Mouse (Mus musculus) neural tube, embryonic 12.5 days (tissue): ENCODE data around the gene Csnk1e. TPM values are rescaled to one million over a fixed set of nuclear protein-coding genes. Genes with fewer than 3 reads are reported as not detected.

Experiments used
- ATAC-seq: fragments of 200-750 bp; cut with Nextera tagmentation; 2 replicates; pipeline ENCODE4 v1.8.0; 2017; ENCODE audit warnings: low read depth, mild to moderate bottlenecking, moderate TSS enrichment, moderate library complexity; ENCODE audit not compliant: low FRiP score
- H3K27ac ChIP-seq: fragments of 300-500 bp; sonication (generic); 2 replicates; pipeline ENCODE4 v1.5.1; 2016
- H3K27me3 ChIP-seq: fragments of 300-500 bp; sonication (generic); replicated peaks from 2 replicates; pipeline ENCODE4 v1.6.1; 2016; ENCODE audit warnings: mild to moderate bottlenecking
- H3K36me3 ChIP-seq: fragments of 300-500 bp; sonication (generic); 2 replicates; pipeline ENCODE4 v1.6.1; 2016; ENCODE audit warnings: mild to moderate bottlenecking
- H3K4me1 ChIP-seq: fragments of 300-500 bp; sonication (generic); 2 replicates; pipeline ENCODE4 v1.6.1; 2016
- H3K4me2 ChIP-seq: fragments of 300-500 bp; sonication (generic); replicated peaks from 2 replicates; pipeline ENCODE4 v1.6.1; 2016; ENCODE audit warnings: mild to moderate bottlenecking
- H3K4me3 ChIP-seq: fragments of 300-500 bp; sonication (generic); 2 replicates; pipeline ENCODE4 v1.5.1; 2016
- H3K9ac ChIP-seq: fragments of 300-500 bp; sonication (generic); 2 replicates; pipeline ENCODE4 v1.6.1; 2016; ENCODE audit warnings: mild to moderate bottlenecking
- H3K9me3 ChIP-seq: fragments of 300-500 bp; sonication (generic); 2 replicates; pipeline ENCODE4 v1.6.1; 2016; ENCODE audit warnings: mild to moderate bottlenecking
- WGBS: fragments of 180-500 bp; shearing (Covaris S2); methylation state at CpG from one replicate; pipeline ENCODE4 v1.1.7; 2016; 5-methylcytosine and 5-hydroxymethylcytosine counted together
- polyA plus RNA-seq: library from polyadenylated mRNA; unstranded; fragments of >200 nt; fragmentation: Nextera tagmentation; extraction: Ambion mirVana; gene quantifications from 2 replicates; pipeline ENCODE4 v1.2.1, GENCODE M21; 2016

Gene Csnk1e
- polyA plus RNA-seq, 1 experiment from 2014 or later = 308 TPM

- peaks cover 99% of the 10 kb centered on the region for H3K36me3 ChIP-seq
- no peak for ATAC-seq
- H3K4me1 ChIP-seq = peaks cover 17% of the 10 kb centered on the region
- no peak overlapping the region for H3K4me2 ChIP-seq
- H3K4me3 ChIP-seq = no peak overlapping the region
- WGBS = 87% methylated on average over 7 of the region's 7 CpGs
- H3K27ac ChIP-seq = no peak overlapping the region
- H3K9me3 ChIP-seq = no peaks in the 10 kb centered on the region
- H3K9ac ChIP-seq = no peak overlapping the region
- no peaks in the 10 kb centered on the region for H3K27me3 ChIP-seq
Measured at GRCm38 (mm10) chr15:79431925-79432324, 23.4 kb downstream of the Csnk1e start.

- Histone ChIP-seq H3K36me3 (peaks cover 99% of the 10 kb centered on the region), H3K27ac (no peak overlapping the region), H3K4me2 (no peak overlapping the region), H3K27me3 (no peaks in the 10 kb centered on the region), H3K4me3 (no peak overlapping the region), H3K4me1 (0 out of 2 replicates have a peak, but pooled peaks cover 4% of the 10 kb centered on the region), H3K9me3 (no peaks in the 10 kb centered on the region), H3K9ac (no peak overlapping the region)
- no peak for ATAC-seq
- WGBS = 80% methylated on average over 10 of the region's 10 CpGs
Measured at GRCm38 (mm10) chr15:79430461-79431000, 24.8 kb downstream of the Csnk1e start.

GRCm38 (mm10) chr15:79429994-79430393 lies 25.4 kb downstream of the Csnk1e start:
- no peak overlapping the region for H3K4me2 ChIP-seq
- 0 out of 2 replicates have a peak, but pooled peaks cover 4% of the 10 kb centered on the region for H3K4me1 ChIP-seq
- H3K27ac ChIP-seq = no peak overlapping the region
- no peaks in the 10 kb centered on the region for H3K27me3 ChIP-seq
- H3K9ac ChIP-seq = no peak overlapping the region
- no peaks in the 10 kb centered on the region for H3K9me3 ChIP-seq
- peaks cover 99% of the 10 kb centered on the region for H3K36me3 ChIP-seq
- H3K4me3 ChIP-seq = no peak overlapping the region
- WGBS = 90% methylated on average over 8 of the region's 9 CpGs
- ATAC-seq = no peak

GRCm38 (mm10) chr15:79429527-79429926 lies 25.8 kb downstream of the Csnk1e start:
- H3K4me3 ChIP-seq = no peak overlapping the region
- H3K27ac ChIP-seq = no peak overlapping the region
- no peaks in the 10 kb centered on the region for H3K9me3 ChIP-seq
- ATAC-seq = no peak
- no peak overlapping the region for H3K9ac ChIP-seq
- H3K4me1 ChIP-seq = 0 out of 2 replicates have a peak, but pooled peaks cover 4% of the 10 kb centered on the region
- no peak overlapping the region for H3K4me2 ChIP-seq
- H3K36me3 ChIP-seq = peaks cover 99% of the 10 kb centered on the region
- no peaks in the 10 kb centered on the region for H3K27me3 ChIP-seq
- 91% methylated on average over 12 of the region's 12 CpGs for WGBS

- no peaks in the 10 kb centered on the region for H3K9me3 ChIP-seq
- no peak overlapping the region for H3K4me2 ChIP-seq
- H3K27ac ChIP-seq = no peak overlapping the region
- H3K9ac ChIP-seq = no peak overlapping the region
- no peaks in the 10 kb centered on the region for H3K27me3 ChIP-seq
- 75% methylated on average over 4 of the region's 4 CpGs for WGBS
- no peak overlapping the region for H3K4me3 ChIP-seq
- no peak for ATAC-seq
- 0 out of 2 replicates have a peak, but pooled peaks cover 4% of the 10 kb centered on the region for H3K4me1 ChIP-seq
- peaks cover 99% of the 10 kb centered on the region for H3K36me3 ChIP-seq
Measured at GRCm38 (mm10) chr15:79428616-79429015, 26.8 kb downstream of the Csnk1e start.

- WGBS = 92% methylated on average over 6 of the region's 6 CpGs
- H3K4me1 ChIP-seq = no peaks in the 10 kb centered on the region
- no peaks in the 10 kb centered on the region for H3K27me3 ChIP-seq
- H3K9me3 ChIP-seq = no peaks in the 10 kb centered on the region
- no peak overlapping the region for H3K9ac ChIP-seq
- no peak overlapping the region for H3K27ac ChIP-seq
- no peak overlapping the region for H3K4me3 ChIP-seq
- ATAC-seq = no peak
- H3K4me2 ChIP-seq = no peak overlapping the region
- peaks cover 100% of the 10 kb centered on the region for H3K36me3 ChIP-seq
Measured at GRCm38 (mm10) chr15:79427516-79427915, 27.9 kb downstream of the Csnk1e start.

GRCm38 (mm10) chr15:79425516-79425915 lies 29.9 kb downstream of the Csnk1e start:
- no peak for ATAC-seq
- no peak overlapping the region for H3K9ac ChIP-seq
- no peaks in the 10 kb centered on the region for H3K27me3 ChIP-seq
- no peak overlapping the region for H3K4me3 ChIP-seq
- H3K36me3 ChIP-seq = peaks cover 100% of the 10 kb centered on the region
- no peaks in the 10 kb centered on the region for H3K9me3 ChIP-seq
- H3K4me1 ChIP-seq = no peaks in the 10 kb centered on the region
- H3K27ac ChIP-seq = no peak overlapping the region
- 87% methylated on average over 11 of the region's 11 CpGs for WGBS
- no peak overlapping the region for H3K4me2 ChIP-seq

- no peak for ATAC-seq
- Histone ChIP-seq H3K4me2 (no peak overlapping the region), H3K36me3 (peaks cover 100% of the 10 kb centered on the region), H3K27me3 (no peaks in the 10 kb centered on the region), H3K4me1 (no peaks in the 10 kb centered on the region), H3K4me3 (no peak overlapping the region), H3K9ac (no peak overlapping the region), H3K27ac (no peak overlapping the region), H3K9me3 (no peaks in the 10 kb centered on the region)
- 96% methylated on average over 17 of the region's 17 CpGs for WGBS
Measured at GRCm38 (mm10) chr15:79424602-79425001, 30.8 kb downstream of the Csnk1e start.

- no peaks in the 10 kb centered on the region for H3K27me3 ChIP-seq
- no peaks in the 10 kb centered on the region for H3K4me1 ChIP-seq
- no peak overlapping the region for H3K27ac ChIP-seq
- H3K36me3 ChIP-seq = peaks cover 97% of the 10 kb centered on the region
- H3K9ac ChIP-seq = no peak overlapping the region
- no peak overlapping the region for H3K4me3 ChIP-seq
- WGBS = 96% methylated on average over 6 of the region's 6 CpGs
- no peak overlapping the region for H3K4me2 ChIP-seq
- ATAC-seq = no peak
- H3K9me3 ChIP-seq = no peaks in the 10 kb centered on the region
Measured at GRCm38 (mm10) chr15:79422715-79423243, 32.6 kb downstream of the Csnk1e start.

GRCm38 (mm10) chr15:79418677-79419076 lies 36.7 kb downstream of the Csnk1e start:
- no peak overlapping the region for H3K4me2 ChIP-seq
- H3K9ac ChIP-seq = no peak overlapping the region
- H3K4me3 ChIP-seq = no peak overlapping the region
- H3K27ac ChIP-seq = no peak overlapping the region
- peaks cover 73% of the 10 kb centered on the region for H3K36me3 ChIP-seq
- WGBS = 93% methylated on average over 11 of the region's 11 CpGs
- no peaks in the 10 kb centered on the region; the same call in 1 of the 2 replicates for H3K4me1 ChIP-seq
- H3K9me3 ChIP-seq = no peaks in the 10 kb centered on the region
- H3K27me3 ChIP-seq = no peaks in the 10 kb centered on the region
- ATAC-seq = no peak

- 93% methylated on average over 3 of the region's 3 CpGs for WGBS
- Histone ChIP-seq H3K27me3 (no peaks in the 10 kb centered on the region), H3K27ac (no peak overlapping the region), H3K36me3 (peaks cover 68% of the 10 kb centered on the region), H3K4me2 (no peak overlapping the region), H3K4me1 (no peaks in the 10 kb centered on the region; the same call in 1 of the 2 replicates), H3K9me3 (no peaks in the 10 kb centered on the region), H3K4me3 (no peak overlapping the region), H3K9ac (no peak overlapping the region)
- ATAC-seq = no peak
Measured at GRCm38 (mm10) chr15:79418265-79418664, 37.1 kb downstream of the Csnk1e start.

GRCm38 (mm10) chr15:79417379-79417778 lies 38.0 kb downstream of the Csnk1e start:
- Histone ChIP-seq H3K4me1 (no peaks in the 10 kb centered on the region; the same call in 1 of the 2 replicates), H3K27me3 (no peaks in the 10 kb centered on the region), H3K4me3 (no peak overlapping the region), H3K9ac (no peak overlapping the region), H3K27ac (no peak overlapping the region), H3K9me3 (no peaks in the 10 kb centered on the region), H3K4me2 (no peak overlapping the region), H3K36me3 (peaks cover 60% of the 10 kb centered on the region)
- WGBS = 99% methylated on average over 3 of the region's 3 CpGs
- no peak for ATAC-seq
